Mouse (Mus musculus): Measurements from ENCODE around the gene Gid8. TPM values are rescaled to one million over a fixed set of nuclear protein-coding genes. Genes with fewer than 3 reads are reported as not detected.
A peak's percentile ranks its signal among the peaks of the same experiment; 100 is the strongest.

Gid8 gene
- total and polyA plus RNA-seq, 2 experiments from 2014 or later = 43.6 to 44.5 TPM

DNA sequence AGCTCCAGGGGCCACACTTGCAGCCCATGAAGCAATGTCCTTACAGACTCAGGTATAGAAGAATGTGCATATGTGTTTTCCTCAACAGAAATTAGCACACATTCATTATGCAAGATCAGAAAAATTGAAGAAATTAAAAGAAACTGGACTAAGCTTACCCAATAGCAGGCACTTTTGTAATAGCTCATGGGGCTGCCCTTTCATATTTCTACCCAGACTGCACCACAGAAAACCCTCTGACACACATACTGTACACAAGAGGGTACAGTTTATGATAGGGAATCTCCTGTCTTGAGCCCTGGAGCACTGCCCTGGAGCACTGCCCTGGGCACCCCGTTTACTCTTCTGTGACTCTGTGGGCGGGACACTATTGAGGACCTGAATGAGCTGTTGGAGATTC, 28.1 kb downstream of the Gid8 start:
- Histone ChIP-seq H3K27me3 (ENCODE audit: insufficient read depth, low read length) (no peaks in the 10 kb centered on the region), H3K4me1 (ENCODE audit: insufficient read depth, low read length) (no peaks in the 10 kb centered on the region), H3K4me2 (ENCODE audit: low read depth, low read length, poor library complexity, severe bottlenecking) (no peak overlapping the region), H3K9me3 (ENCODE audit: low read length) (no peaks in the 10 kb centered on the region), H3K9ac (replicated peaks; ENCODE audit: low read length, poor library complexity, severe bottlenecking) (no peak overlapping the region), H3K36me3 (ENCODE audit: insufficient read depth, low read length) (no peaks in the 10 kb centered on the region), H3K4me3 (ENCODE audit: low read depth, low read length) (no peak overlapping the region), H3K27ac (ENCODE audit: low read depth, low read length) (no peak overlapping the region)
- 68% methylated on average over 2 of the region's 2 CpGs for WGBS
- TF ChIP-seq CTCF (IDR thresholded peaks at IDR 0.05) = no peak
- ATAC-seq (ENCODE audit: low FRiP score) (no peak), DNase-seq (ENCODE audit: low spot score) (no peak)

DNA sequence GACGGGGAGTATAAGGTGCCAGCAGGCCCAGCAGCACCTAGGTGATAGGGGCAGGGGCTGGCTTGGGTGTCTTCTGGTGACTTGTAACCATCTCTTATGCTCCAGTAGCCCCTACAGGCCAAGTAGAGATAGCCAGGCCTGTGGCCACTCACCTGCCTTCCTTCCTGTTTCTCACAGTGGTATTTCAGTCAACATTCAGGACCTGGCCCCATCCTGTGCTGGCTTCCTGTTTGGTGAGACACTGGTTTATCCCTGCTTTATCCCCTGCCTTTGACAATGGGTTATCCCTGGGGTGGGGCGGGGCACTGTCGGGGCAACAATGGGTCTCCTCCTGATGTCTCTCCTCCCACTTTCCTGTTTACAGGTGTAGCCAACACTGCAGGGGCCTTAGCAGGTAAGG, 30.4 kb downstream of the Gid8 start:
- Histone ChIP-seq H3K9me3 (ENCODE audit: low read length) (no peaks in the 10 kb centered on the region), H3K27ac (ENCODE audit: low read depth, low read length) (no peak overlapping the region), H3K4me1 (ENCODE audit: insufficient read depth, low read length) (no peaks in the 10 kb centered on the region), H3K4me3 (ENCODE audit: low read depth, low read length) (no peak overlapping the region), H3K27me3 (ENCODE audit: insufficient read depth, low read length) (no peaks in the 10 kb centered on the region), H3K4me2 (ENCODE audit: low read depth, low read length, poor library complexity, severe bottlenecking) (no peak overlapping the region), H3K9ac (replicated peaks; ENCODE audit: low read length, poor library complexity, severe bottlenecking) (no peak overlapping the region), H3K36me3 (ENCODE audit: insufficient read depth, low read length) (no peaks in the 10 kb centered on the region)
- DNase-seq (ENCODE audit: low spot score) (no peak), ATAC-seq (ENCODE audit: low FRiP score) (no peak)
- no peak for TF ChIP-seq CTCF (IDR thresholded peaks at IDR 0.05)
- 20% methylated on average over 3 of the region's 3 CpGs for WGBS

GRCm38 (mm10) chr2:180741421-180741820, 31.5 kb downstream of the Gid8 start:
- TF ChIP-seq CTCF (IDR thresholded peaks at IDR 0.05) = no peak
- Histone ChIP-seq H3K36me3 (ENCODE audit: insufficient read depth, low read length) (no peaks in the 10 kb centered on the region), H3K27ac (ENCODE audit: low read depth, low read length) (no peak overlapping the region), H3K9ac (replicated peaks; ENCODE audit: low read length, poor library complexity, severe bottlenecking) (no peak overlapping the region), H3K4me1 (ENCODE audit: insufficient read depth, low read length) (no peaks in the 10 kb centered on the region), H3K27me3 (ENCODE audit: insufficient read depth, low read length) (0 out of 2 replicates have a peak, but pooled peaks cover 3% of the 10 kb centered on the region), H3K4me2 (ENCODE audit: low read depth, low read length, poor library complexity, severe bottlenecking) (no peak overlapping the region), H3K9me3 (ENCODE audit: low read length) (no peaks in the 10 kb centered on the region), H3K4me3 (ENCODE audit: low read depth, low read length) (no peak overlapping the region)
- DNase-seq (ENCODE audit: low spot score) (no peak), ATAC-seq (ENCODE audit: low FRiP score) (no peak)
- WGBS = 77% methylated on average over 7 of the region's 7 CpGs

GRCm38 (mm10) chr2:180742820-180743219, 32.9 kb downstream of the Gid8 start:
- H3K9me3 ChIP-seq (ENCODE audit: low read length) = no peaks in the 10 kb centered on the region
- no peak overlapping the region for H3K9ac ChIP-seq (replicated peaks; ENCODE audit: low read length, poor library complexity, severe bottlenecking)
- no peak overlapping the region for H3K4me3 ChIP-seq (ENCODE audit: low read depth, low read length)
- H3K27me3 ChIP-seq (ENCODE audit: insufficient read depth, low read length) = 0 out of 2 replicates have a peak, but pooled peaks cover 3% of the 10 kb centered on the region
- ATAC-seq (ENCODE audit: low FRiP score) = no peak
- H3K4me1 ChIP-seq (ENCODE audit: insufficient read depth, low read length) = no peaks in the 10 kb centered on the region
- H3K27ac ChIP-seq (ENCODE audit: low read depth, low read length) = no peak overlapping the region
- H3K36me3 ChIP-seq (ENCODE audit: insufficient read depth, low read length) = no peaks in the 10 kb centered on the region
- no peak for TF ChIP-seq CTCF (IDR thresholded peaks at IDR 0.05)
- H3K4me2 ChIP-seq (ENCODE audit: low read depth, low read length, poor library complexity, severe bottlenecking) = no peak overlapping the region
- DNase-seq (ENCODE audit: low spot score) = no peak
- 86% methylated on average over 6 of the region's 6 CpGs for WGBS

GRCm38 (mm10) chr2:180743321-180743720, 33.4 kb downstream of the Gid8 start:
- H3K27me3 ChIP-seq (ENCODE audit: insufficient read depth, low read length) = 0 out of 2 replicates have a peak, but pooled peaks cover 3% of the 10 kb centered on the region
- H3K27ac ChIP-seq (ENCODE audit: low read depth, low read length) = no peak overlapping the region
- H3K4me2 ChIP-seq (ENCODE audit: low read depth, low read length, poor library complexity, severe bottlenecking) = no peak overlapping the region
- WGBS = 92% methylated on average over 2 of the region's 2 CpGs
- no peaks in the 10 kb centered on the region for H3K4me1 ChIP-seq (ENCODE audit: insufficient read depth, low read length)
- no peak for TF ChIP-seq CTCF (IDR thresholded peaks at IDR 0.05)
- no peaks in the 10 kb centered on the region for H3K9me3 ChIP-seq (ENCODE audit: low read length)
- H3K4me3 ChIP-seq (ENCODE audit: low read depth, low read length) = no peak overlapping the region
- H3K9ac ChIP-seq (replicated peaks; ENCODE audit: low read length, poor library complexity, severe bottlenecking) = no peak overlapping the region
- ATAC-seq (ENCODE audit: low FRiP score) (no peak), DNase-seq (ENCODE audit: low spot score) (no peak)
- H3K36me3 ChIP-seq (ENCODE audit: insufficient read depth, low read length) = no peaks in the 10 kb centered on the region

DNA sequence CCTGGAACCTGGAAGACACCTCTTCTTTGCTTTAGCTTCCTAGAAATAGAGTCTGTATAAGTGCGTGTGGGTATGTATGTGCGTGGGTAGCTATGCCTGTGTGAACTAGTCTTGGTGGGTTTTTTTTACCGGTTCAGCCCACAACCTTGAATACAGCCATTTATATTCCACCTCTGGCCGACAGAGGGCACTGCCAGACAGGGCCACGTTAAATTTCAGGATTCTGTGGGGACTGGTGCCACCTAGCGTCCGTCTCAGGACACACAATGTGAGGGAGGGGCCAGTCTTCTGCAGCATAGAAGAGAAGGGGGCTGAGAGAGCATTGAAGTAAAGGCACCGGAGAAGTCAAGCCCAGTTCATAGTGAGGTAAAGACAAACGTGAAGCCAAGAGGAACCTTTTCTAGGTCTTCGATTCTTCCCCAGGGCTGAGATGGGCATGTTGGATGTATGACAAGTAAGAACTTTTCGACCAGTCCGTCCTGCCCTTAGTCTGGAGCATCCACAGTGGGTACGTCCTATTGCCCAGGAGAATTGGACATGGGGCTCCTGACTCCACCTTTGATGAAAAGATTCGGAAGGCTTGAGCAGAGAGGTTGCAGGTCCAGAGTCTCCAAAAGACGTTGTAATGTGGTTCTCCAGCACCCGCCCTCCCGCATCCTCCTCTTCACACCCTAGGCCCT, 35.5 kb downstream of the Gid8 start:
- peak; percentile 85 for DNase-seq (ENCODE audit: low spot score)
- TF ChIP-seq CTCF (IDR thresholded peaks at IDR 0.05) = peak; percentile 100
- no peaks in the 10 kb centered on the region for H3K36me3 ChIP-seq (ENCODE audit: insufficient read depth, low read length)
- H3K4me1 ChIP-seq (ENCODE audit: insufficient read depth, low read length) = no peaks in the 10 kb centered on the region
- peak; percentile 77 for ATAC-seq (ENCODE audit: low FRiP score)
- H3K4me3 ChIP-seq (ENCODE audit: low read depth, low read length) = no peak overlapping the region
- H3K9ac ChIP-seq (replicated peaks; ENCODE audit: low read length, poor library complexity, severe bottlenecking) = no peak overlapping the region
- 0 out of 2 replicates have a peak, but pooled peaks cover 3% of the 10 kb centered on the region for H3K27me3 ChIP-seq (ENCODE audit: insufficient read depth, low read length)
- H3K9me3 ChIP-seq (ENCODE audit: low read length) = no peaks in the 10 kb centered on the region
- H3K27ac ChIP-seq (ENCODE audit: low read depth, low read length) = no peak overlapping the region
- no peak overlapping the region for H3K4me2 ChIP-seq (ENCODE audit: low read depth, low read length, poor library complexity, severe bottlenecking)
- 32% methylated on average over 17 of the region's 17 CpGs for WGBS

Measured in midbrain, postnatal 0 days (tissue).